Mouse (Mus musculus) right cerebral cortex, adult 18-20 months (tissue): ENCODE measurements around the gene Sppl2a.
A peak's percentile ranks its signal among the peaks of the same experiment; 100 is the strongest.
"Not testable (repeated sequence)": the region's sequence is repeated elsewhere in the genome, so short reads cannot be mapped to it uniquely, and the experiment has no call there.

Experiments used
- DNase-seq: peaks from one replicate; pipeline ENCODE4 v3.0.0; 2022; ENCODE audit warnings: mixed read lengths

The Sppl2a gene

GRCm38 (mm10) chr2:126892316-126892715, 40.7 kb downstream of the Sppl2a start:
- DNase-seq = no peak

- DNase-seq = no peak
Observed at GRCm38 (mm10) chr2:126891743-126892142, 41.3 kb downstream of the Sppl2a start.

- no peak for DNase-seq
Observed at GRCm38 (mm10) chr2:126887141-126887540, 45.9 kb downstream of the Sppl2a start.

DNA sequence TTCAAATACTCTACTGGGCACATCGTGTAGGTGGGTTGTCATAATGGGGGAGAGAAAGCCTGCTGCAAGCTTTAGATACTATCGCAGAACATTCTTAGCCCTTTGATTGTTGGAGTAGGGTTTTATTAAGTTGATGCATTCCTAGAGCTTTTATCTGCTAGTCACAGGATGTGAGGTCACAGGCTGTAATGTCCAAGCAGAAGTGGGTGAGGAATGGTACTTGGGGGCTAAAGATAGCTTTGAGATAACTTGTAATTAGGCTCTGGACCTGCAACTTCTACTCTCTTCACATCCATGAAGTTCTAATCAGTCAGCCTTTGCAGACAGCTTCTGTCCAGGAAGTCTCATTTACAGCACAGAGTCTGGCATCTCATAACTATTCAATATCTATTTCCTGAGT, 47.2 kb downstream of the Sppl2a start:
- DNase-seq = no peak

GRCm38 (mm10) chr2:126882711-126883110, 50.3 kb downstream of the Sppl2a start:
- DNase-seq = not testable (repeated sequence)

- DNase-seq = no peak
Observed at GRCm38 (mm10) chr2:126877991-126878390, 55.0 kb downstream of the Sppl2a start.

- DNase-seq = peak; percentile 94
Observed at GRCm38 (mm10) chr2:126875871-126876796, 56.9 kb downstream of the Sppl2a start, which contains the start of gene Trpm7. Trpm7 (minus strand) TSS chr2:126876230.

DNA sequence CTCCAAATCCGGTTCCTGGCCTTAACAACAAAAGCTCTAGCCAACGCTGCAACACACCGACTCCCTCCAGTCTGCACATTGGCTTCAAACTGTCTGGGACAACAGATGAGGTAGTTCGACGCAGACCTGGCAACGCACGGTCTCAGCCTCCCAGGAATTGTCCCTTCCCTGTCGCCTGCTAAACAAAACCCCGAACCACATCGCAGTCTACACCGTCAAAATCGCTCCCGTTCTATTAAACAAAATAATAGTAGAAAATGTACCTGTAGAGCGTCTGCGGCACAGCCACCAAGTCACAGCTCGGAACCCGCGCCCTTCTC, 57.6 kb downstream of the Sppl2a start:
- no peak for DNase-seq

DNA sequence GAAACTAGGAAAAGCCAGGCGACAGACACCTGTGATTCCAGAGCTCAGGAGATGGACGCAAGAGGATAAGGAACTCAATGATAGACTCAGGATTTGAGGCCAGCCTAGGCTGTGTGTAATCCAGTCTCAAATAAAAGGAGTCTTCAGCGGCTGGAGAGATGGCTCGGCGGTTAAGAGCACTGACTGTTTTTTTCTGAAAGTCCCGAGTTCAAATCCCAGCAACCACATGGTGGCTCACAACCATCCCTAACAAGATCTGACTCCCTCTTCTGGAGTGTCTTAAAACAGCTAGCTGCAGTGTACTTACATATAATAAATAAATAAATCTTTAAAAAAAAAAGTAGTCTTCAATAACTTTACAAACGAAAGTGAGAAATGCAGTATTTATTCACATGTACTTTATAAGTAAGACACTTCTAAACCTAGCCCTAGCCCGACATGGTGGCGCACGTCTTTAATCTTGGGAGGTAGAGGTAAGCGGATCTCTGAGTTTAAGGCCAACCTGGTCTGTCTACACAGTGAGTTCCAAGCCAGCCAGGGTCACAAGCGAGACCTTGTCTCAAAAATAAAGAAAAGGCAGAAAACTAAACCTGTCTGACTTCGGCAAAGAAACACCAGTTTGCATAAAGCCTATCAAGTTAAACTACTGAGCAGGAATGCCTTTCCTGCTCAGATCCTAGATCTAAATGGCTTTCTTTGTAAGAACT, 58.1 kb downstream of the Sppl2a start:
- no peak for DNase-seq

DNA sequence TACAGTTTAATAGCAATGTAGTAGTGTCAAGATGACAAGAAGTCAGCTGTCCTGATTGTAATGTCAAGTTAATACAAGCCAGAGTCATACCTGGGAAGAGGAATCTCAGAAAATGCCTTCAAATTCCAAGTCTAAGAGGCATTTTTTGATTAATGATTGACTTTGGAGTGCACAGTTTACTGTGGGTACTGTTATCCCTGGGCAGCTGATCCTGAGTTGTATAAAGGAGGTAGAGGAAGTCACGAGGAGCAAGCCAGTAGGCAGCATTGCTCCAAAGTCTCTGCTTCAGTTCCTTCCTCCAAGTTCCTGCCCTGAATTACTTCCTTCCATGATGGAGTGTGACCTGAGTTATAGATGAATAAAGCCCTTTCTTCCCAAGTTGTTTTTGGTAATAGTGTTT, 66.7 kb downstream of the Sppl2a start:
- no peak for DNase-seq

DNA sequence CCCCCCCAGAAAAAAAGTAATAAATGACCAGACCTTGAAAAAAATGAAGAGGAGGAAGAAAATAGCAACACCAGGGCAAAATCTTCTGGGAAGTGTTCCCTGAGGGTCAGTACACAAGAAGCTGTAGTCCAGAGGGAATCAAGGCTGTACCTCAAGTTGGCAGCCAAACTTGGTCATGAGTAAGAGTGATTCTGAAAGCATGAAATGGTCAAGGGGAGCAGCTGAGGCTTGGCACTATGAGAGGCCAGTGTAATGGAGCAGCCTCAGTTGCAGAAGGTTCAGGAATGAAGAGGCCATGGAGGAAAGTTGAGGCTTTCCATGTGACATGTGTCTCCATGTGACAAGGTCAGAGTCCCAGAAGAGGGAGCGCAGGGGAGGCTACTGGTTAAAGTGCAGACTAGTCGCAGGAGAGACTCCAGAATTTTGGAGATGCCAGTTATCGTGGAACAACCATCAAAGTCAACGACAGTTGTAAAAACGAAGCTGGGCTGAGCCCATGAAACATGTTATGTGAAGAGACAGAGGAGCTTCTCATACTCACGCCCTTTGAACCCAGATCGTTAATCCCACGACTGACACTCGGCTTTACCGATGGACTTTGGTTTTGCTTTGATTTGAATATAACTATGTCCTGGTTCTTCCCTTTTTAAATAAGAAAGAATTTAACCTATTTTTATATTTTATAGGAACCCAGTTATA, 67.4 kb downstream of the Sppl2a start:
- DNase-seq = no peak

- no peak for DNase-seq
Observed at GRCm38 (mm10) chr2:126865026-126865425, 68.0 kb downstream of the Sppl2a start.

DNA sequence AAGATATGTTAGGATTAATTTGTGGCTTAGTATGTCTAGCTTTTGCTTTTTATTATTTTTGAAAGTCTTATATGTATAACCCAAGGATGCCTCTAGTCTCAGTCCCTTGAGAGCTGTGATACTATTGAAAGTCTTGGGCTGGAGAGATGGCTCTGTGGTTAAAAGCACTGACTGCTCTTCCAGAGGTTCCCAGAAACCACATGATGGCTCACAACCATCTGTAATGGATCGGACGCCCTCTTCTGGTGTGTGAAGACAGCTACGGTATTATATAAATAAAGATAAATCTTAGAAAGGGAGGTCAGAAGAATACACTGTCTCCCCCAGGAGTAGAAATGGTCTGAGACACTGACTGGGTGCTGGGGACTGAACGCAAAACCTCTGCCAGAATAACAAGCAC, 88.3 kb downstream of the Sppl2a start:
- no peak for DNase-seq
